ENCODE assay signal across 23 mouse cellular contexts in genomic region chr13:110991121-110991520, GRCm38 (mm10).
"Had no signal": no experiment of that assay in that cellular context is flagged by ENCODE, and none has a peak within 500 bp of the region (broad histone marks: within the 10 kb centered on the region; RNA-seq: fewer than 3 reads in every experiment).

No protein-coding gene starts in this region.

- DNase-seq: kidney, adult 11 months; kidney, adult 8-10 months; kidney, postnatal 10 days; kidney, postnatal 4 days; layer of hippocampus, adult 9-11 months; layer of hippocampus, postnatal 36 days; liver; lung, adult 18-20 months; lung, postnatal 10 days; lung, postnatal 36 days; right cerebral cortex, adult 18-20 months; right cerebral cortex, postnatal 14 days; right cerebral cortex, postnatal 4 days; thymus, postnatal 25 days had no signal

- H3K36me3 ChIP-seq: kidney, embryonic 15.5 days; limb, embryonic 10.5 days; limb, embryonic 13.5 days; liver, embryonic 12.5 days; liver, embryonic 15.5 days; lung, embryonic 15.5 days; midbrain, embryonic 13.5 days had no signal

- H3K27ac ChIP-seq: kidney, embryonic 15.5 days; limb, embryonic 10.5 days; limb, embryonic 13.5 days; liver, embryonic 12.5 days; liver, embryonic 15.5 days; lung, embryonic 15.5 days; midbrain, embryonic 13.5 days; stomach, postnatal 0 days had no signal

- H3K4me3 ChIP-seq: kidney, embryonic 15.5 days; limb, embryonic 10.5 days; limb, embryonic 13.5 days; liver, embryonic 12.5 days; liver, embryonic 15.5 days; lung, embryonic 15.5 days; midbrain, embryonic 13.5 days had no signal

- H3K27me3 ChIP-seq: kidney, embryonic 15.5 days; limb, embryonic 13.5 days; liver, embryonic 12.5 days; liver, embryonic 15.5 days; lung, embryonic 15.5 days; midbrain, embryonic 13.5 days had no signal

- ATAC-seq: liver, embryonic 12.5 days; midbrain, embryonic 13.5 days; midbrain, embryonic 16.5 days had no signal

- H3K9me3 ChIP-seq: kidney, embryonic 15.5 days; limb, embryonic 10.5 days; limb, embryonic 13.5 days; liver, embryonic 12.5 days; liver, embryonic 15.5 days; lung, embryonic 15.5 days; midbrain, embryonic 13.5 days had no signal

- H3K4me1 ChIP-seq: kidney, embryonic 15.5 days; limb, embryonic 10.5 days; limb, embryonic 13.5 days; liver, embryonic 12.5 days; liver, embryonic 15.5 days; midbrain, embryonic 13.5 days had no signal

- H3K9ac ChIP-seq: kidney, embryonic 15.5 days; limb, embryonic 13.5 days; liver, embryonic 12.5 days; liver, embryonic 15.5 days; lung, embryonic 15.5 days; midbrain, embryonic 13.5 days had no signal
